Mouse (Mus musculus) liver, embryonic 13.5 days (tissue): ENCODE measurements at regions not wholly inside any gene's neighbourhood (a gene's known extent, or its start where the extent isn't known, plus 50 kb on each side); places are given as distances from the start of the nearest gene placed in this dataset.
A peak's percentile ranks its signal among the peaks of the same experiment; 100 is the strongest.
"Not testable (repeated sequence)": the region's sequence is repeated elsewhere in the genome, so short reads cannot be mapped to it uniquely, and the experiment has no call there.

Source experiments
- ATAC-seq: fragments of 200-750 bp; cut with Nextera tagmentation; 2 replicates; pipeline ENCODE4 v1.8.0; 2017; ENCODE audit warnings: low read depth, mild to moderate bottlenecking, moderate number of reproducible peaks, moderate library complexity
- DNase-seq: peaks from one replicate; pipeline ENCODE4 v3.0.0; 2022
- H3K27ac ChIP-seq: fragments of 300-500 bp; sonication (generic); 2 replicates; pipeline ENCODE4 v1.5.1; 2015; ENCODE audit warnings: moderate library complexity, mild to moderate bottlenecking, inconsistent platforms
- H3K27me3 ChIP-seq: fragments of 300-500 bp; sonication (generic); 2 replicates; pipeline ENCODE4 v1.6.1; 2015; ENCODE audit warnings: mild to moderate bottlenecking, inconsistent platforms
- H3K36me3 ChIP-seq: fragments of 300-500 bp; sonication (generic); 2 replicates; pipeline ENCODE4 v1.6.1; 2015; ENCODE audit warnings: mild to moderate bottlenecking, inconsistent platforms
- H3K4me1 ChIP-seq: fragments of 300-500 bp; sonication (generic); replicated peaks from 2 replicates; pipeline ENCODE4 v1.6.1; 2015; ENCODE audit warnings: inconsistent platforms
- H3K4me2 ChIP-seq: fragments of 300-500 bp; sonication (generic); 2 replicates; pipeline ENCODE4 v1.6.1; 2015; ENCODE audit warnings: inconsistent platforms, mild to moderate bottlenecking, moderate library complexity
- H3K4me3 ChIP-seq: fragments of 300-500 bp; sonication (generic); replicated peaks from 2 replicates; pipeline ENCODE4 v1.5.1; 2015; ENCODE audit warnings: mild to moderate bottlenecking, inconsistent platforms
- H3K9ac ChIP-seq: fragments of 300-500 bp; sonication (generic); 2 replicates; pipeline ENCODE4 v1.6.1; 2015; ENCODE audit warnings: mild to moderate bottlenecking, inconsistent platforms
- H3K9me3 ChIP-seq: fragments of 300-500 bp; sonication (generic); replicated peaks from 2 replicates; pipeline ENCODE4 v1.6.1; 2016; ENCODE audit warnings: inconsistent platforms
- WGBS: fragments of 180-500 bp; shearing (Covaris S2); methylation state at CpG from one replicate; pipeline ENCODE4 v1.1.7; 2015; ENCODE audit not compliant: insufficient replicate concordance; 5-methylcytosine and 5-hydroxymethylcytosine counted together

- 61% methylated on average over 8 of the region's 8 CpGs for WGBS
- H3K36me3 ChIP-seq, result no peaks in the 10 kb centered on the region
- H3K9me3 ChIP-seq, result no peaks in the 10 kb centered on the region
- H3K4me1 ChIP-seq, result no peaks in the 10 kb centered on the region
- H3K27me3 ChIP-seq, result no peaks in the 10 kb centered on the region
- DNase-seq (no peak), ATAC-seq (no peak)
- no peak overlapping the region for H3K27ac ChIP-seq
- H3K9ac ChIP-seq, result no peak overlapping the region
- H3K4me2 ChIP-seq, result no peak overlapping the region
- no peak overlapping the region for H3K4me3 ChIP-seq
These were observed 393.2 kb downstream of the Pid1 start for GRCm38 (mm10) chr1:83970641-83971285.

DNA sequence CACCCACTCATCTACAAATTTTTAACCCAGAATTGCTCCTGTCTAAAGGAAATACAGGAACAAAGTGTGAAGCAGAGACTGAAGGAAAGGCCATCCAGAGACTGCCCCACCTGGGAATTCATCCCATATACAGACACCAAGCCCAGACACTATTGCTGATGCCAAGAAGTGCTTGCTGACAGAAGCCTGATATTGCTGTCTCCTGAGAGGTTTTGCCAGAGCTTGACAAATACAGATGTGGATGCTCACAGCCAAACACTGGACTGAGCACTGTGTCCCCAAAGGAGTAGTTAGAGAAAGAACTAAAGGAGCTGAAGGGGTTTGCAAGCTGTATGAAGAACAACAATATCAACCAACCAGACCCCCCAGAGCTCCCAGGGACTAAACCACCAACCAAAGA, 399.3 kb downstream of the Pid1 start:
- H3K9ac ChIP-seq, H3K4me1 ChIP-seq, H3K4me3 ChIP-seq, H3K4me2 ChIP-seq, H3K9me3 ChIP-seq, DNase-seq, ATAC-seq, H3K27me3 ChIP-seq, H3K36me3 ChIP-seq, H3K27ac ChIP-seq: not testable (repeated sequence)

- H3K4me3 ChIP-seq, result no peak overlapping the region
- H3K4me1 ChIP-seq, result no peaks in the 10 kb centered on the region
- no peak overlapping the region for H3K4me2 ChIP-seq
- no peaks in the 10 kb centered on the region for H3K9me3 ChIP-seq
- ATAC-seq (no peak), DNase-seq (no peak)
- H3K27ac ChIP-seq, result no peak overlapping the region
- H3K27me3 ChIP-seq, result no peaks in the 10 kb centered on the region
- no peak overlapping the region for H3K9ac ChIP-seq
- no peaks in the 10 kb centered on the region for H3K36me3 ChIP-seq
- 80% methylated on average over 2 of the region's 2 CpGs for WGBS
These were observed 402.2 kb downstream of the Pid1 start for GRCm38 (mm10) chr1:83961761-83962160.

GRCm38 (mm10) chr1:83959756-83960155, 404.2 kb downstream of the Pid1 start:
- Histone ChIP-seq H3K9ac (no peak overlapping the region), H3K4me2 (no peak overlapping the region), H3K27me3 (no peaks in the 10 kb centered on the region), H3K4me1 (no peaks in the 10 kb centered on the region), H3K27ac (no peak overlapping the region), H3K4me3 (no peak overlapping the region), H3K36me3 (no peaks in the 10 kb centered on the region), H3K9me3 (no peaks in the 10 kb centered on the region)
- DNase-seq (no peak), ATAC-seq (no peak)
- 60% methylated on average over 4 of the region's 4 CpGs for whole genome bisulfite sequencing

DNA sequence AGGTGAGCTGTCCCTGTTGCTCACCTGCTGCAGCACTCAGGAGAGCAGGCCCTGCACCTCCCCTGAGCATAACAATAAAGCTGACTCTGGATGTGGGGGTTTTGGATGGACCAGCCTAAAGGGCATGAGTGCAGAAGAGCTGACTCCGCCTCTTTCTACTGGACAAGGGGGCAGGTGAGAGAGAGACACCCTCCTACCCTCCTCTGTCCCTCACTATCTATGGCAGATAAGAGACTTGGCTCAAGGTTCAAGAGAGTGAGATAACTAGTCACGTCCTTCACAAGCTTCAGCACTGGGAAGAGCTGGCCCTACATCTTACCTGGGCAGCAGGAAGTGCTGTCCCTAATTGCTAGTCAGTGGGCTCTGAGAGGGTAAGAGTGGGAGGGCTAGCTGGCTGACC, 441.1 kb downstream of the Pid1 start:
- Histone ChIP-seq H3K4me1 (no peaks in the 10 kb centered on the region), H3K27me3 (no peaks in the 10 kb centered on the region), H3K36me3 (no peaks in the 10 kb centered on the region), H3K9me3 (no peaks in the 10 kb centered on the region), H3K9ac (no peak overlapping the region), H3K27ac (no peak overlapping the region), H3K4me2 (no peak overlapping the region), H3K4me3 (no peak overlapping the region)
- ATAC-seq (no peak), DNase-seq (no peak)
- 69% methylated on average over 2 of the region's 2 CpGs for WGBS

GRCm38 (mm10) chr1:83915454-83915853, 448.5 kb downstream of the Pid1 start:
- 66% methylated on average over 5 of the region's 5 CpGs for WGBS
- H3K36me3 ChIP-seq, result no peaks in the 10 kb centered on the region
- no peak overlapping the region for H3K4me3 ChIP-seq
- H3K4me2 ChIP-seq, result no peak overlapping the region
- DNase-seq (no peak), ATAC-seq (no peak)
- no peak overlapping the region for H3K9ac ChIP-seq
- no peaks in the 10 kb centered on the region for H3K27me3 ChIP-seq
- no peaks in the 10 kb centered on the region; the same call in 1 of the 2 replicates for H3K9me3 ChIP-seq
- no peaks in the 10 kb centered on the region for H3K4me1 ChIP-seq
- no peak overlapping the region for H3K27ac ChIP-seq

DNA sequence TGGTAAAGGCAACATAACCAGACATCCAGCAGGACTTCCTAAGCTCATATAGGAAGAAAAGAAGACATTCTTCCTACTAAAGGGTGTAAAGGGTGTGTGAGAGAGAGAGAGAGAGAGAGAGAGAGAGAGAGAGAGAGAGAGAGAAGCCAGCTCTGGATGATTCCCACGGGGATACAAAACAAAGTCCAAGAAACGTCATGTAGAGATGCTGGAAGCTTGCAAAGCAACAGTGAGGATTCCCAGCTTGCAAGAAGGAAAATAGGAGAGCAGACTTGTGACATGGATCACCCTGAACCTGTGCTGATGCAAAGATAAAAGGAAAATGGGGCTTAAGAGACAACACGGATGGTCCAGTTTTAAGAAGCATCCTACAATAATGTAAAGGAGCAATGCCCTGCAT, 456.6 kb downstream of the Pid1 start:
- H3K4me3 ChIP-seq, result no peak overlapping the region
- no peak overlapping the region for H3K27ac ChIP-seq
- 36% methylated on average over 3 of the region's 3 CpGs for WGBS
- no peaks in the 10 kb centered on the region for H3K36me3 ChIP-seq
- no peaks in the 10 kb centered on the region for H3K4me1 ChIP-seq
- H3K9ac ChIP-seq, result no peak overlapping the region
- H3K4me2 ChIP-seq, result no peak overlapping the region
- no peaks in the 10 kb centered on the region for H3K9me3 ChIP-seq
- no peaks in the 10 kb centered on the region for H3K27me3 ChIP-seq
- ATAC-seq, result no peak
- no peak for DNase-seq

- Histone ChIP-seq H3K27ac (no peak overlapping the region), H3K9me3 (no peaks in the 10 kb centered on the region), H3K27me3 (no peaks in the 10 kb centered on the region), H3K4me2 (no peak overlapping the region), H3K4me3 (no peak overlapping the region), H3K4me1 (no peaks in the 10 kb centered on the region), H3K36me3 (no peaks in the 10 kb centered on the region), H3K9ac (no peak overlapping the region)
- 0 out of 2 replicates have a peak, but pooled peaks have one; percentile 61 for ATAC-seq
- DNase-seq, result no peak
These were observed 457.1 kb downstream of the Pid1 start for GRCm38 (mm10) chr1:83906906-83907305.

DNA sequence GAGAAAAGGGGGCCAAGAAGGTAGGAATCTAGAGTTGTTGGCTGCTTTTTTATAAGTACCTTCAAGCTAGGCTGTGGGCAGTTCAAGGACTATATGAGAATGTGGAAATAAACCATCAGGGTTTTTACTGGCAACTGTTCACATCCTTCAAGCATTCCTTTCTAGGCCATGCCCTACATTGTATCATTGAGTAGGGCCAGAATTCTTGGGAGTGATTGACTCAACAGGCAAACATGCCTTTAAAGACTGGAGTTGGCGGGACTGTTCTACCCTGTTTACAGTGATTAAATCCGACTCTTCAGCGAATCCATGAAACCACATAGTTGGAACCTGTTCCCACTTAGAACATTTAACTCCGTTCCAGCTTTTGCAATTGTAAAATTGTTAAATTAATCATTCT, 463.8 kb downstream of the Pid1 start:
- WGBS, result 70% methylated on average over 4 of the region's 4 CpGs
- Histone ChIP-seq H3K4me3 (no peak overlapping the region), H3K27ac (no peak overlapping the region), H3K36me3 (no peaks in the 10 kb centered on the region), H3K9ac (no peak overlapping the region), H3K4me1 (no peaks in the 10 kb centered on the region), H3K9me3 (no peaks in the 10 kb centered on the region), H3K4me2 (no peak overlapping the region), H3K27me3 (no peaks in the 10 kb centered on the region)
- ATAC-seq (no peak), DNase-seq (no peak)

- H3K9me3 ChIP-seq, result no peaks in the 10 kb centered on the region
- H3K4me1 ChIP-seq, result no peaks in the 10 kb centered on the region
- no peaks in the 10 kb centered on the region for H3K36me3 ChIP-seq
- H3K4me2 ChIP-seq, result no peak overlapping the region
- H3K27ac ChIP-seq, result no peak overlapping the region
- H3K9ac ChIP-seq, result no peak overlapping the region
- ATAC-seq (no peak), DNase-seq (no peak)
- no peak overlapping the region for H3K4me3 ChIP-seq
- no peaks in the 10 kb centered on the region for H3K27me3 ChIP-seq
- WGBS, result 39% methylated on average over 5 of the region's 5 CpGs
These were observed 467.3 kb downstream of the Pid1 start for GRCm38 (mm10) chr1:83896650-83897049.

GRCm38 (mm10) chr1:83879109-83879399, 471.1 kb upstream of the Sphkap start:
- 64% methylated on average over 4 of the region's 4 CpGs for WGBS

GRCm38 (mm10) chr1:83878330-83879108, 470.5 kb upstream of the Sphkap start:
- Histone ChIP-seq H3K27ac (no peak overlapping the region), H3K9me3 (no peaks in the 10 kb centered on the region), H3K36me3 (no peaks in the 10 kb centered on the region), H3K9ac (no peak overlapping the region), H3K4me3 (no peak overlapping the region), H3K4me2 (no peak overlapping the region), H3K27me3 (no peaks in the 10 kb centered on the region), H3K4me1 (no peaks in the 10 kb centered on the region)
- no peak for DNase-seq
- no peak for ATAC-seq
- 69% methylated on average over 8 of the region's 8 CpGs for WGBS

More at GRCm38 (mm10) chr1:83879109-83879399, 471.1 kb upstream of the Sphkap start:
- Histone ChIP-seq H3K27ac (no peak overlapping the region), H3K27me3 (no peaks in the 10 kb centered on the region), H3K9me3 (no peaks in the 10 kb centered on the region), H3K4me2 (no peak overlapping the region), H3K4me3 (no peak overlapping the region), H3K9ac (no peak overlapping the region), H3K36me3 (no peaks in the 10 kb centered on the region), H3K4me1 (no peaks in the 10 kb centered on the region)
- ATAC-seq, result no peak
- DNase-seq, result no peak
